Mouse (Mus musculus) heart, embryonic 15.5 days (tissue): Measurements from ENCODE around the gene Nvl. TPM values are rescaled to one million over a fixed set of nuclear protein-coding genes. Genes with fewer than 3 reads are reported as not detected.

Source experiments
- ATAC-seq: fragments of 200-750 bp; cut with Nextera tagmentation; replicated peaks from 2 replicates; pipeline ENCODE4 v1.8.0; 2017; ENCODE audit warnings: low read depth, moderate TSS enrichment; ENCODE audit not compliant: insufficient number of reproducible peaks, insufficient read depth, low FRiP score
- H3K27ac ChIP-seq: fragments of 300-500 bp; sonication (generic); 2 replicates; pipeline ENCODE4 v1.5.1; 2015; ENCODE audit warnings: mild to moderate bottlenecking, inconsistent platforms
- H3K27me3 ChIP-seq: fragments of 300-500 bp; sonication (generic); 2 replicates; pipeline ENCODE4 v1.6.1; 2015; ENCODE audit warnings: inconsistent platforms
- H3K36me3 ChIP-seq: fragments of 300-500 bp; sonication (generic); 2 replicates; pipeline ENCODE4 v1.6.1; 2015; ENCODE audit warnings: mild to moderate bottlenecking, inconsistent platforms
- H3K4me1 ChIP-seq: fragments of 300-500 bp; sonication (generic); replicated peaks from 2 replicates; pipeline ENCODE4 v1.6.1; 2015; ENCODE audit warnings: inconsistent platforms
- H3K4me2 ChIP-seq: fragments of 300-500 bp; sonication (generic); 2 replicates; pipeline ENCODE4 v1.6.1; 2015; ENCODE audit warnings: inconsistent platforms, mild to moderate bottlenecking, moderate library complexity
- H3K4me3 ChIP-seq: fragments of 300-500 bp; sonication (generic); 2 replicates; pipeline ENCODE4 v1.5.1; 2015; ENCODE audit warnings: mild to moderate bottlenecking, inconsistent platforms
- H3K9ac ChIP-seq: fragments of 300-500 bp; sonication (generic); 2 replicates; pipeline ENCODE4 v1.6.1; 2015; ENCODE audit warnings: mild to moderate bottlenecking, inconsistent platforms
- H3K9me3 ChIP-seq: fragments of 300-500 bp; sonication (generic); replicated peaks from 2 replicates; pipeline ENCODE4 v1.6.1; 2016; ENCODE audit warnings: inconsistent platforms
- WGBS: fragments of 180-500 bp; shearing (Covaris S2); methylation state at CpG from one replicate; pipeline ENCODE4 v1.1.7; 2015; ENCODE audit warnings: mixed read lengths; 5-methylcytosine and 5-hydroxymethylcytosine counted together
- polyA plus RNA-seq: library from polyadenylated mRNA; unstranded; fragments of >200 nt; fragmentation: Nextera tagmentation; extraction: Ambion mirVana; gene quantifications from 2 replicates; pipeline ENCODE4 v1.2.1, GENCODE M21; 2015

The Nvl gene
- polyA plus RNA-seq, 1 experiment from 2014 or later: 15.5 TPM

DNA sequence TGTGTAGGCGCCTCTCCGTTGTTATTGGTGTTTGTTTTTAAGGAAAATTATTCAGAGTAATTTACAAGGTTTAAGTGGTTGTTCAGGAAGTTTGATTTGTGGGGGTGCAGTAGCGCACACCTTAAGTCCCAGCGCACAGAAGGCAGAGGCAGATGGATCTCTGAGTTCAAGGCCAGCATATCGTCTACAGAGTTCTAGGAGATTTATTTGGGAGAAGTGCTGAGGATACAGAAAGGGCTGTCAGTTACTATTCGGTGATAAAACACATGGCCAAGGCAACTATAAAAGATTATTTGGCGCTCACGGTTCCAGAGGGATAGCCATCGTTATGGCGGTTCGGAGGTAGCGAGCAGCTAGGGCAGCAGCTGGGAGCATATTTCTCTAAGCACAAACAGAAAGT lies 962 bp upstream of the Nvl start:
- H3K27me3 ChIP-seq: no peaks in the 10 kb centered on the region
- H3K27ac ChIP-seq: peak overlapping the region; percentile 82
- no peak for ATAC-seq
- H3K4me2 ChIP-seq: peak overlapping the region; percentile 63
- H3K4me3 ChIP-seq: peak overlapping the region; percentile 86
- H3K9me3 ChIP-seq: no peaks in the 10 kb centered on the region
- WGBS: 12% methylated on average over 12 of the region's 12 CpGs
- H3K36me3 ChIP-seq: peaks cover 19% of the 10 kb centered on the region
- H3K9ac ChIP-seq: peak overlapping the region; percentile 75
- H3K4me1 ChIP-seq: peaks cover 16% of the 10 kb centered on the region

DNA sequence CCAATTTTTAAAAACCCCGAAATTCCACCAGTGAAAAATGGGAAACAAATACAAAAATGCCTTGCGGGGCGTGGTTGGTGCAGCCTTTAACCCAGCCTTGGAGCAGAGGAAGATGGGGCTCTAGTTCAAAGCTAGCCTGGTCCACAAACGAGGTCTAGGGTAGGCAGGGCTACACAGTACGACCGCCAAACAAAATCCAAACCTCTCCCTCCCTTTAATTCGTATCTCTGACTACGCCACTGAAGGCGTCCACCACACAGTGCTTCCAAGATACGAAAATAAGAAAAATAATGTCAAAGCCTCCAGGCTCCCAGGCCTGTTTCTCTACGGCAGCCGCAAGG lies 425 bp downstream of the Nvl start:
- peaks cover 16% of the 10 kb centered on the region for H3K4me1 ChIP-seq

DNA sequence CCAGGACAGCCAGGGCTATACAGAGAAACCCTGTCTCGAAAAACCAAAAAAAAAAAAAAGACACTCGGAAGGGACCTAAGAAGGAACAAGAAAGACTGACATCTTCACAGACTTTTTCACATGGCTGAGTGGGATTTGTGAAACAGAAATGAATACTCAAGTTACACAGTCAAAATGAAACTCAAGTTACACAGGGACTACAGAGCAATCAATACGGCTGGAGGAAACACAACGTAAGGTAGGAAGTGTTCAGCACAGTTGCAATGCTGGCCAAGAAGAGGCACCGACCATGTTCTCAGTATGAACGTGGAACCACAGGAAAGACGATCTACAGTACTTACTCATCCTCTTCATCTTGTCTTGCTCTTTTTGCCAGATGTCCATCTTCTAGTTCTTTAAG lies 5.3 kb downstream of the Nvl start:
- 84% methylated on average over 7 of the region's 7 CpGs for WGBS
- Histone ChIP-seq H3K4me1 (peaks cover 7% of the 10 kb centered on the region), H3K4me2 (no peak overlapping the region), H3K36me3 (peaks cover 63% of the 10 kb centered on the region), H3K27ac (no peak overlapping the region), H3K9me3 (no peaks in the 10 kb centered on the region), H3K9ac (no peak overlapping the region), H3K27me3 (no peaks in the 10 kb centered on the region), H3K4me3 (no peak overlapping the region)
- ATAC-seq: no peak

More for the DNA sequence above, 425 bp downstream of the Nvl start:
- H3K27me3 ChIP-seq: no peaks in the 10 kb centered on the region
- peak overlapping the region; percentile 75 for H3K9ac ChIP-seq
- WGBS: 0% methylated on average over 12 of the region's 12 CpGs
- H3K9me3 ChIP-seq: no peaks in the 10 kb centered on the region
- peaks cover 29% of the 10 kb centered on the region for H3K36me3 ChIP-seq
- H3K4me3 ChIP-seq: peak overlapping the region; percentile 86
- peak overlapping the region; percentile 82 for H3K27ac ChIP-seq
- peak; percentile 15 for ATAC-seq
- peak overlapping the region; percentile 63 for H3K4me2 ChIP-seq

DNA sequence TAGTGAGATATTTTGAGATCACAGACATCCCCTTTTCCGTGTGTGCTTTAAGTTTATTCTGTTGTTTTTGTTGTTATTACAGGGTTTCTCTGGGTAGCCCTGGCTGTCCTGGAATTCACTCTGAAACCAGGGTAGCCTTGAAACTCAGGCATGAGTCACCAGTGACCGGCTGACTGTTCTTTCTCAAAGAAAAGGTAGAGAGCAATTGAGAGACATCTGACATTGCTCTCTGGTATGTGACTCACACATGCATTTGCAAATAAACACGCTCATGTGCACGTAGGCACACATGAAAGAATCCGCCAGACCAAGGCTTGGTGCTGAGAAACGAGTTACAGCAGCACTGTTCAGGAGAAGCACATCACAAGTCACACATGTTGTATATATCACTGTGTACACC lies 12.1 kb downstream of the Nvl start:
- WGBS: 87% methylated on average over 6 of the region's 6 CpGs
- Histone ChIP-seq H3K9me3 (no peaks in the 10 kb centered on the region), H3K4me1 (no peaks in the 10 kb centered on the region), H3K4me3 (no peak overlapping the region), H3K27ac (no peak overlapping the region), H3K4me2 (no peak overlapping the region), H3K9ac (no peak overlapping the region), H3K36me3 (peaks cover 76% of the 10 kb centered on the region), H3K27me3 (no peaks in the 10 kb centered on the region)
- no peak for ATAC-seq

DNA sequence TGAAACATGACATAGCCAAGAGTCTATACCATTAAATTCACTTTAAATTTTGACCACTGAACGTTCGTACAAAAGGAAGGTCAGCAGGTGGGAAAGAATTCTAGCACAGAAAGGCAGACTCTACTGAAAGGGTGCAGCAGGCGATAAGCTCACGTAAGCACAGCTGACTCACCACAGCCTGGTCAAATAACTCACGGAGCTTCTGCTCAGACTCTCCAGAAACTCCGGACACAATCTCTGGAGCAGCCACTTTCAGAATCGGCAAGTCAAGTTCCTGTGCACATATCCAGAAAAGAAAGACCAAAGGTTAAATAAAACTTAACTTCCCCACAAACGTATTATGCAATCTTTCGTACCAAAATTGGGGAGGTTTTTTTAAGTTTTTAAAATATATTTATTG lies 17.2 kb downstream of the Nvl start:
- no peak overlapping the region for H3K9ac ChIP-seq
- ATAC-seq: no peak
- H3K4me2 ChIP-seq: no peak overlapping the region
- no peak overlapping the region for H3K27ac ChIP-seq
- peaks cover 75% of the 10 kb centered on the region for H3K36me3 ChIP-seq
- H3K9me3 ChIP-seq: no peaks in the 10 kb centered on the region
- WGBS: 89% methylated on average over 9 of the region's 9 CpGs
- no peaks in the 10 kb centered on the region for H3K27me3 ChIP-seq
- no peaks in the 10 kb centered on the region for H3K4me1 ChIP-seq
- H3K4me3 ChIP-seq: no peak overlapping the region

DNA sequence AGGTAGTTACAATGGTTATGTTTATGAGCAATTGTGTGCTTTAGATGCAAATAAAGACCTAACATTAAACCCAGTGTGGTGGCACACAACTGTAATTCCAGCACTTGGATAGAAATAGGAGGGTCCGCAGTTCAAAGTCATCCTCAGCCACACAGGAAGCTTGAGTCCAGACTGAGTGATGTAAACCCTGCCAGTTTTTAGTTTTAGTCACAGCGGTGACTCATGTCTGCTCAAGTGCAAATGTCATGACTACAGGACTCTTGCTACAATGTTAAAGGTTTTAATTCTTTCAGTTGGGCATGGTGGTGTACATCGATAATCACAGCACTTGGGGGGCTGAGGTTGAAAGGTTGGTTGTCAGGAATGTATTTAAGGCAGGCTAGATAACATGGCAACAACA lies 18.1 kb downstream of the Nvl start:
- no peaks in the 10 kb centered on the region for H3K4me1 ChIP-seq
- no peak overlapping the region for H3K4me2 ChIP-seq
- ATAC-seq: no peak
- no peak overlapping the region for H3K27ac ChIP-seq
- peaks cover 75% of the 10 kb centered on the region for H3K36me3 ChIP-seq
- H3K9me3 ChIP-seq: no peaks in the 10 kb centered on the region
- H3K9ac ChIP-seq: no peak overlapping the region
- 95% methylated on average over 3 of the region's 3 CpGs for WGBS
- H3K4me3 ChIP-seq: no peak overlapping the region
- H3K27me3 ChIP-seq: no peaks in the 10 kb centered on the region

DNA sequence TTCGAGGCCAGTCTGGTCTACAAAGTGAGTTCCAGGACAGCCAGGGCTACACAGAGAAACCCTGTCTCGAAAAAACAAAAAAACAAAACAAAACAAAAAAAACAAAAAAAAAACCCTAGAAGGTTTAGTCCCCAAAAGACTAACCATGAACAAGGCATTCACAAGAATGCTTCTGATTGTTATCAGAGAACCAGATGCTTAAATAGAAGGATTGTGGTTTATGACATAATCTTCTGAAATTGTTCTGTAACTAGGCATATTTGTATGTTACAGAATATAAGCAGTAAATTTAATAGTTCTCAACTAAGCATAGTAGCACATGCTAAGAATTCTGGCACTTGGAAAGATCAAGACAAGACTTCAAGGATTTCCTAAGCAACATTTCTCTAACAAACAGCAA lies 19.9 kb downstream of the Nvl start:
- Histone ChIP-seq H3K4me3 (no peak overlapping the region), H3K36me3 (peaks cover 73% of the 10 kb centered on the region), H3K9me3 (no peaks in the 10 kb centered on the region), H3K27ac (no peak overlapping the region), H3K27me3 (no peaks in the 10 kb centered on the region), H3K4me2 (no peak overlapping the region), H3K9ac (no peak overlapping the region), H3K4me1 (no peaks in the 10 kb centered on the region)
- ATAC-seq: no peak
- WGBS: 91% methylated on average over 2 of the region's 2 CpGs

DNA sequence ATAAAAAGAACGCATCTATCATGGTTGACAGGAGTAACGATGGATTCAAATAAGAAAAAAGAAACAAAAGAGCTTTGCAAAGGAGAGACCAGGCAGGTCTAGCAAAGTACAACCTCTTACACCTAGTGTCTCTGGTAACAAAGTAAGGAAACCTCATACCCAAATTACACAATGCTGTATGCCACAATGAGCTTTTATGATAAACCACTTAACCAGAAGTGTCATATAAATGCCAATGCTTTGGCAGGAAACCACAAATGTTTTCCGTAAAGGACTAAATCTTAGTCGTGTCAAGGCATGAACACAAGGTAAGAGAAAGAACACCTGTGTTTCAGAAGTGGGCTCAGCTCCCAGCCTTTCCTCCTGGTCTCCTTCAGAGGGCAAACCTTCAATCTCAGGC lies 26.9 kb downstream of the Nvl start:
- Histone ChIP-seq H3K27ac (no peak overlapping the region), H3K9ac (no peak overlapping the region), H3K4me1 (no peaks in the 10 kb centered on the region), H3K36me3 (peaks cover 62% of the 10 kb centered on the region), H3K4me2 (no peak overlapping the region), H3K9me3 (no peaks in the 10 kb centered on the region), H3K4me3 (no peak overlapping the region), H3K27me3 (no peaks in the 10 kb centered on the region)
- WGBS: 83% methylated on average over 4 of the region's 4 CpGs
- ATAC-seq: no peak

DNA sequence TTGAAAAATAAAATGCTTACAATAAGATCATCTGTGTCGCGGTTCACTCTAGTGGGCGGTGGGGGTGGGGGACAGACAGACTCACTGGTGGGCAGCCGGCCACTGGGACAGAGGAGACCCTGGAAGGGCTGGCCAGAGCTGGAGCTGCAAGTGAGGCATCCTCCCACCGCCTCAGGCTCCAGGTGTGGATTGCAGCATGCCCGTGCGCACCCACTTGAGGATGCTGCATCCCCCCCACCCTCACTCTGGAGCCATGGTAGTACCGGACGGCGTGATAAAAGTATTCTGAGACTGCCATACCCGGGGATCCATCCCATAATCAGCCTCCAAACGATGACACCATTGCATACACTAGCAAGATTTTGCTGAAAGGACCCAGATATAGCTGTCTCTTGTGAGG lies 54.0 kb downstream of the Nvl start:
- no peaks in the 10 kb centered on the region for H3K9me3 ChIP-seq
- H3K9ac ChIP-seq: no peak overlapping the region
- no peaks in the 10 kb centered on the region for H3K4me1 ChIP-seq
- no peak for ATAC-seq
- H3K4me2 ChIP-seq: no peak overlapping the region
- H3K27ac ChIP-seq: no peak overlapping the region
- H3K4me3 ChIP-seq: no peak overlapping the region
- H3K27me3 ChIP-seq: no peaks in the 10 kb centered on the region
- H3K36me3 ChIP-seq: peaks cover 40% of the 10 kb centered on the region; the same call in 1 of the 2 replicates
- WGBS: 72% methylated on average over 12 of the region's 12 CpGs

DNA sequence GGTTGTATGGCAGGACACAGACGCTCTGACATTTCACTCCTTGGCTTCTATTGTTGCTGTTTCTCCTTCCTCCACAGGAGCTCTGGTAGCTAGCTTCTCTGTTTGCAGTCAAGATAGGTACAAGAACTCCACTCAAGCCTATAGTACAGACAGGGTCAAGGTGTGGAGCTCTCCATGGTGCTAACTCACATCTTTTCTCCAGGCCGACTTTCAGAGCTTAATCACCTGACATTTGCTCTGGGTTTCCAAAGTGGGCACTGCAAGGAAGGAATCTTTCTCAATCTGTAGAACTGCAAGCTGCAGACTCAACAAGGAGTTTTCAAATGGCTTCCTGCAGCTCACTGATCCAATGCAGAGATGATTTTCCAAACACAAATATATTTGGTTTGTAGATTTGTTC lies 60.0 kb downstream of the Nvl start:
- H3K36me3 ChIP-seq: no peaks in the 10 kb centered on the region
- H3K9me3 ChIP-seq: no peaks in the 10 kb centered on the region
- ATAC-seq: no peak
- 33% methylated on average over 2 of the region's 2 CpGs for WGBS
- H3K4me2 ChIP-seq: no peak overlapping the region
- no peak overlapping the region for H3K4me3 ChIP-seq
- H3K27ac ChIP-seq: no peak overlapping the region
- H3K4me1 ChIP-seq: no peaks in the 10 kb centered on the region
- no peaks in the 10 kb centered on the region for H3K27me3 ChIP-seq
- H3K9ac ChIP-seq: no peak overlapping the region

DNA sequence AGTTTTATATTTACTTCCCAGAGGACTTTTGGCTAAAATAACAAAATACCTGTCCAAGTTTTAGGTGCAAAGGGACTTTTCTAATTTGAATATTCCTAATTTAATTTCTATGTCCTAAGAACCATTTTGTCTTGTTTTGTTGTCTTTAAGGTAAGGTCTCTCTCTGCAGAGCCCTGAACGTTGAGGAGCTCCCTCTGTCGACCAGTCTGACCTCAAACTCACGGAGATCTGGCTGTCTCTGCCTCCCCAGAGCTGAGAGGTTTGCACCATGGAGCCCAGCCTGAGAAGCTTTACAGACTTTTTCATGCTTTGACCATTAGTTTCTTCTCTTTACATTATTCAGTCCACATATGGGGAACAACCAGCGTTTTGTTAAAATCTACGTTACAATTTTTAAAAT lies 70.9 kb downstream of the Nvl start:
- Histone ChIP-seq H3K27ac (no peak overlapping the region), H3K9me3 (no peaks in the 10 kb centered on the region), H3K4me1 (no peaks in the 10 kb centered on the region), H3K4me2 (no peak overlapping the region), H3K27me3 (peaks cover 7% of the 10 kb centered on the region; the same call in 1 of the 2 replicates), H3K4me3 (no peak overlapping the region), H3K36me3 (no peaks in the 10 kb centered on the region), H3K9ac (no peak overlapping the region)
- ATAC-seq: no peak
- WGBS: 42% methylated on average over 5 of the region's 5 CpGs

DNA sequence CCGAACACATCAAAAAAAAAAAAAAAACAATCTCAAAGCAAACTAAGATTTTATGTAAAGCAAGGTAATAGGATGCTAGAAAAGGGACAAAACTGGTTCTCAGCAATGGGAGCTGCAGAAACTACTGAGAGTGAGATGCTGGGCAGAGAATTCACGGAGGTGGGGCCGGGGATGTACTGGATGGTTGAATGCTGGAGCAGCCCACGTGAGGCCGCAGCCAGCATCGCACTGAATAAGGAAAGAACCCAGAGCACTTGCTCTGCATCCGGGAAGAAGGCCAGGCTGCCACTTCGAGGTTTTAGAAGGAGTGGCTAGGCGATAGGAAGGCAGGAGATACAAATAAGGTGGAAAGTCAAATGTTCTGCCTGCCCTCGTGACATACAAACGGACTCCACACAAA lies 74.3 kb downstream of the Nvl start:
- no peak overlapping the region for H3K4me3 ChIP-seq
- 63% methylated on average over 11 of the region's 11 CpGs for WGBS

More for the DNA sequence above, 74.3 kb downstream of the Nvl start:
- H3K27me3 ChIP-seq: no peaks in the 10 kb centered on the region
- H3K36me3 ChIP-seq: no peaks in the 10 kb centered on the region
- 0 out of 2 replicates have a peak, but pooled peaks cover 1% of the 10 kb centered on the region for H3K4me1 ChIP-seq
- no peaks in the 10 kb centered on the region for H3K9me3 ChIP-seq
- no peak overlapping the region for H3K27ac ChIP-seq
- no peak overlapping the region for H3K4me2 ChIP-seq
- no peak overlapping the region for H3K9ac ChIP-seq
- ATAC-seq: no peak
